Mouse (Mus musculus): ENCODE results near the gene Ppp1r32.

The Ppp1r32 gene

DNA sequence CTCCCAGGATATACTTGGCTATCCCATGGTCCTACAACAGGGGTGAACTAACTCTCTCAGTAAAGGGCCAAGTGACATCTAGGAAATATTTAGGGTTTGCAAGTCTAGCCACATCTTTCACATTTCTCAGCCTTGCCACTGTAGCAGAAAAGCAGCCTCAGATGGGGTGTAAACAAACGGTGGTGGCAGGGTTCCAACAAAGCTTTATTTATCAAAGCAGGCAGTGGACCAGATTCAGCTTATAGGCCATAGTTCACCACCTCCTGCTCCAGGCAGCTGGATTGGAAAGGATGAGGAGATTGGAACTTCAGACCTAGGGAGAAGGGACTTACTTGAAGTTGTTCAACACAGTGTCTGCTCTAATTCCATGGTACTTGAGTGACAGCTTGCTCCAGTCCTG is 58.0 kb downstream of the Ppp1r32 start:
- no peak for DNase-seq (ENCODE audit: low read depth, low spot score)

All from A20 (cell line).